Mouse (Mus musculus) kidney, adult 18-20 months (tissue): Measurements from ENCODE around the gene Fhod1.

ENCODE experiments used
- DNase-seq: peaks from one replicate; pipeline ENCODE4 v3.0.0; 2021

Fhod1 gene

GRCm38 (mm10) chr8:105348450-105349095 is 820 bp upstream of the Fhod1 start, which contains the start of gene Slc9a5:
TSS of gene Slc9a5 (plus strand) at chr8:105348843.
- DNase-seq = peak; percentile 36

- peak; percentile 78 for DNase-seq
Measured at GRCm38 (mm10) chr8:105346611-105347427, 934 bp downstream of the Fhod1 start.

- DNase-seq = no peak
Measured at GRCm38 (mm10) chr8:105345061-105345975, 2.4 kb downstream of the Fhod1 start.

GRCm38 (mm10) chr8:105343791-105344574 is 3.8 kb downstream of the Fhod1 start:
- no peak for DNase-seq

GRCm38 (mm10) chr8:105342768-105343167 is 5.0 kb downstream of the Fhod1 start:
- no peak for DNase-seq

- DNase-seq = no peak
Measured at GRCm38 (mm10) chr8:105341399-105341798, 6.4 kb downstream of the Fhod1 start.

GRCm38 (mm10) chr8:105339886-105340635 is 7.7 kb downstream of the Fhod1 start:
- peak; percentile 50 for DNase-seq

- DNase-seq = no peak
Measured at GRCm38 (mm10) chr8:105338992-105339391, 8.8 kb downstream of the Fhod1 start.

- no peak for DNase-seq
Measured at GRCm38 (mm10) chr8:105336373-105337130, 11.2 kb downstream of the Fhod1 start.

- no peak for DNase-seq
Measured at GRCm38 (mm10) chr8:105332523-105332922, 15.2 kb downstream of the Fhod1 start.

- no peak for DNase-seq
Measured at GRCm38 (mm10) chr8:105331931-105332330, 15.8 kb downstream of the Fhod1 start.

GRCm38 (mm10) chr8:105331469-105331868 is 16.3 kb downstream of the Fhod1 start:
- no peak for DNase-seq

GRCm38 (mm10) chr8:105330325-105330724 is 17.4 kb downstream of the Fhod1 start:
- no peak for DNase-seq

GRCm38 (mm10) chr8:105326968-105327367 is 20.8 kb downstream of the Fhod1 start:
- DNase-seq = no peak

GRCm38 (mm10) chr8:105326141-105326672 is 21.5 kb downstream of the Fhod1 start, which contains the start of the genes Lrrc29 and Tmem208:
TSS of gene Lrrc29 (minus strand) at chr8:105326278.
TSS of gene Tmem208 (plus strand) at chr8:105326354.
- DNase-seq = peak; percentile 97

GRCm38 (mm10) chr8:105325641-105326093 is 22.1 kb downstream of the Fhod1 start:
- no peak for DNase-seq

GRCm38 (mm10) chr8:105323183-105323582 is 24.6 kb downstream of the Fhod1 start:
- no peak for DNase-seq

- DNase-seq = no peak
Measured at GRCm38 (mm10) chr8:105318662-105319190, 29.0 kb downstream of the Fhod1 start.

- no peak for DNase-seq
Measured at GRCm38 (mm10) chr8:105317941-105318340, 29.8 kb downstream of the Fhod1 start.
